Mouse (Mus musculus) embryo, embryonic 10.5 days (tissue): ENCODE measurements around the gene Carnmt1.

Experiments
- DNase-seq: peaks from one replicate; pipeline ENCODE4 v3.0.0-alpha.2; 2015; ENCODE audit warnings: low spot score

The Carnmt1 gene

GRCm38 (mm10) chr19:18670608-18671007 is at the start of gene Carnmt1:
Carnmt1 (plus strand) TSS chr19:18670764.
- peak; percentile 99 for DNase-seq

DNA sequence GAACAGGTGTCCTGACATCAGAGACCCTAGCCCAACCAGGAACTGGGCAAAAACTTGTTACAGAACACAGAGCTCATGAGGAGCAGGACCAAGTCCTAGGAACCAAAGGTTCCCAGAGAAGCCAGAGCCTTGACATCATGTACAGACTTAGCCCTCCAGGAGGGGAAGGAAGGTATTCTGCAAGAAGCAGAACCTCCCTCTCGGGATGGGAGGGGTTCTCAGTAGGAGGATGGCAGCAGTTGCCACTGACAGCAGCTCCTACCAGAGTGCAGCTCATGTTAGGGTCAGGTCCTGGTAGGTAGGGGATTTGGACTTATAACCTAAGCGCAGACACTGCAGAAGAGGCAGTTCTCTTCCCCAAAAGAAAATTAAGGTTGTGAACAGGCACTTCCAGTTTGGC is 46.7 kb upstream of the Carnmt1 start:
- DNase-seq, result no peak

DNA sequence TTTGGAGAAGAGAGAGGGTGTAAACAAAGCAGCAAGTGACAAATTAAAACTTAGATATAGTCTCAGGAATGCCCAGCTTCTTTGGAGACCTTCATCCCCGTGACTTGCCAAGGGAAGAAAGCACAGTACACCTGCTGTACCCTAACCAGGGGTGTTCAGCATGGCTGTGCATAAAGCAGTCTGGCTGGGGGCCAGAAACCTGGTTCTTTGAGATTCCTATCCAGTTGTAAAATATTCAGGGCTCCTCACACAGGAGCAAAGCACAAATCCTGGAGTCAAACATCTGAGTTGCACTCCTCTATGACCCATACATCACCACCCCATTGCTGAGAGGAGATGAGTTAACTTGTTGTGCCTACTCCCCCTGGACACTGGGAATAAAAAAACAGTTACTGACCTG is 41.0 kb upstream of the Carnmt1 start:
- DNase-seq, result no peak

DNA sequence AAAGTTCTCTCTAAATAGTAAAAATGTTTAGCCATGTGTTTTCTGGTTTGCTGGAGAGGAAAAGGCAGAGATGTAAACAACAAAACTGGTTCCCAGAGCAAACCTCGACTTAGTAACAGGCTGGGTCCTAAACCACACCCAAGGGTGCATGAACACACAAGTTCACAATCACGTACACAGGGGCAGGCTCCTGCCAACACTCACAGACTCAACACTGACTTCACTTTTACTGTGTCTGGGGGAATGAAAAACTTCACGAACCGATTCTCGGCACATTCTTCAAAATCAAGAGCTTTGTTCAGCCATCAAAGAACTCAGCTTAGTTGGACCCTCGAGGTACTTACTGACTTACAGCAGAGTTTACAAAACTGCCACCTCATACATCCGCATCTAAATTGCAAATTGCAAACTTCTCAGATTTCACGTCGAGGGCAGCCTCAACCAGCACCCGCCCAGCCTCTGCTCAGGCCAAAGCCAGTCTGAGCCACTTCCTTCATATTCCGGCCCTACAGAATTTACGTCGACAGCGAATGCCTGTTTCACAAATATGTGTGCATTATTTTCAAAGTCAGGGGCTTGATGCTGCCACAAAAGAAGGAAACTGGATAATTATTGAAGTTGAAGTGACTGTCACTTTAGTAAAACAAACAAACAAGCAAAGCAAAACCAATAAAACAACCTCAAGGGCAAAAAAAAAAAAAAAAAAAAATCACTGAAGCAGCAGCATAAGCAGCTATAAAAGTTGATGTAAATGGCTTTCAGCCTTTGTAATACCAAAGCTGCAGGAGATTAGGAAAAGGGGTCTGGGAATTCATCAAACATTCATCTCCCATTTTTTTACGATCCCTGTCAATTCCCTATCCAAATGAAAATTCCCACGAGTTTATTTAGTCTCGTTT is 40.1 kb upstream of the Carnmt1 start:
- DNase-seq, result peak; percentile 63

GRCm38 (mm10) chr19:18631161-18631643 is 39.4 kb upstream of the Carnmt1 start:
- DNase-seq, result peak; percentile 50

- DNase-seq, result peak; percentile 97
Observed at GRCm38 (mm10) chr19:18631644-18632219, 38.8 kb upstream of the Carnmt1 start, which contains the start of the genes Ostf1 and Nmrk1. Ostf1 (minus strand) TSS chr19:18631823. Nmrk1 (plus strand) TSS chr19:18631950.

DNA sequence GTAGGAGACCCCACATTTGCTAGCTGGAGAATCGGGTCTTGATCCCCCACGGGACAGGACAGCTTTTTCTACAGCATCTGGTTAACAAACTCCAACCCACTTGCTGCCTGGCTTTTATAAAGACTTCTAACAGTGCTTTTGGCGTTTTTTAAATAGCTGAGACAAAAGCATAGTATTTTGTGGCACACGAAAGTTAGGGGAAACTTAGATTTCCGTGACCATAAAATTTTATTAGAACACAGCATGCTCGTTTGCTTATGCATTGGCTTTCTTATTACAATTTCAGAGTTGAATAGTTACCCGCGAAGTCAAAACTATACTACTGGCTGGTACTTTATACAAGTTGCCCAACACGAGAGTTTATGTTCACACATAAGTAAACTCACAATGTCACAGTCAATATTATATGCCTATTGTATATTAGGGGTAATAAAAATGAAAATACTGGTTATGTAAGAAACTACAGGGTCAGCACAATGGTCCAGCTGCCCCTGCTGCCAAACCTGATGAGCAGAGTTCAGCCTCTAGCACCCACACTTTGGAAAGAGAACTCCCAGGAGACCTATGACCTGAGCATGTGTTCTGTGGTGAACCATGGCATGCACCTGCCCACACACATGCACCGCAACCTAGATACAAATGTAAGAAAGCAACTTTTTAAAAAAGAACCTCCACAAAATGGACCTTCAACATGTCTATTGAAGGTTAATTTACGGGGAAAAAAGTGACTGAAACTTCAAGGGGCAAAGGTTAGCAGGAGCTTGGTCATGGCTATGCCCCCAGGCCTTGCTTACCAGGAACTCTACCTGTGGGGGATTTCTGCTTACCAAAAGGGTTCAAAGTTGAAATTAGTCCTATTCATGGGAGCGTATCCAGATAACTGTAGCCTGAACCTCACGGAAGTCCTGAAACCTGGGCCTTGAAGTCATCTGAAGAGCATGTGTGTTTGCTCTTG is 38.1 kb upstream of the Carnmt1 start:
- no peak for DNase-seq

DNA sequence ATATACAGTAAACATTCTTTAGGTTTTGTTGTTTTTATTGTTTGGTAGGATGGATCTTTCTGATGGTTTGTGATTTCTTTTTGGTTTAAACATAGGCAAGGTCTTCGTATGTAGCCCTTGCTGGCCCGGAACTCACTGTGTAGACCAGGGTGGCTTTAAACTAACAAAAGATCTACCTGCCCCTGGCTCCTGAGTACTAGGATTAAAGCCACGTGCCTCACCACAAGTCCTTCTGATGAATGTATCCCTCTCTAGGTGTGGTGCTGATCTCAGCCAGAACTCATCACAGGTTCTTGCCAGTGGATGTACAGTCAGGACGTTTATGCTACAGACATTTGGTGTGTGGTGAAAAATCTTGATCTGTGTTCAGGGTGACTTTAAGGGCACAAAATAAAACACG is 32.6 kb upstream of the Carnmt1 start:
- DNase-seq, result no peak

- no peak for DNase-seq
Observed at GRCm38 (mm10) chr19:18638949-18639348, 31.6 kb upstream of the Carnmt1 start.

GRCm38 (mm10) chr19:18639552-18639951 is 31.0 kb upstream of the Carnmt1 start:
- DNase-seq, result no peak

- no peak for DNase-seq
Observed at GRCm38 (mm10) chr19:18641001-18641400, 29.6 kb upstream of the Carnmt1 start.

DNA sequence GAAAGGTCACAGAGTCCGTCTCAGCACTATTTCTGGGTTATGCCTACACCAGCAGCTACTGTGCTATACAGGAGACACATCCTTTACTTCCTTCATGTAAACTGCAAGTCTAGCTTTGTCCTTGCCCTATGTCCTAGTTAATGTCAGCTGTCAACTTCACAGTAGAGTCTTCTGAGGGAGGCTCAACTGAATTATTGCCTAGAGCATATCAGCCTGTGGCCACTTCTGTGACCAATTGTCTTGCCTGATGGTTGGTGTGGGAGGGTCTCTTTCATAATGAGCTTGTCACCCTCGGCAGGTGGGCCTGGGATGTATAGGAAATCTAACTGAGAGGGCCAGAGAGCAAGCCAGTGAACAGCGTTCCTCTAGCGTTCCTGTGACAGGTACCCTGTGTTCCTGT is 27.2 kb upstream of the Carnmt1 start:
- DNase-seq, result no peak

- no peak for DNase-seq
Observed at GRCm38 (mm10) chr19:18644084-18644483, 26.5 kb upstream of the Carnmt1 start.

GRCm38 (mm10) chr19:18646397-18646796 is 24.2 kb upstream of the Carnmt1 start:
- DNase-seq, result no peak

- no peak for DNase-seq
Observed at GRCm38 (mm10) chr19:18646853-18647420, 23.6 kb upstream of the Carnmt1 start.

- no peak for DNase-seq
Observed at GRCm38 (mm10) chr19:18647775-18648557, 22.6 kb upstream of the Carnmt1 start.

DNA sequence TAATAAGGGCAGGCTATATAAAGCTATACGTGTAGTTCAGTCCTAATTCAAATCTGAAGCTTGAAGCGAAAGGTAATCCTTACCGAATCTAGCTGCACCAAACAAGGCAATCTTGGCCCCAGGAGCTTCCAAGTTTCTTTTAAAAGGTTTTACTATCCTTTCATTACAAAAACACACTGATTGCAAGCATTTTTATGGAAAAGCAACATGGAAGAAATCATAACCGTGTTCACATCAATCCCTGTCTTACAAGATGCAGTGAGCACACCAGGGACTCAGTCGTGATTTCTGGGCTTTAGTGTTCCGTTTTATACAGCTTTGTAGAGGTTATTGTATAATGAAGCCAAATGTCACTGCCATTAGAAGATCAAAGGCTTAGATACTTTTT is 22.0 kb upstream of the Carnmt1 start:
- no peak for DNase-seq

GRCm38 (mm10) chr19:18649955-18650354 is 20.6 kb upstream of the Carnmt1 start:
- DNase-seq, result no peak

- DNase-seq, result no peak
Observed at GRCm38 (mm10) chr19:18650473-18650872, 20.1 kb upstream of the Carnmt1 start.

GRCm38 (mm10) chr19:18652592-18652991 is 18.0 kb upstream of the Carnmt1 start:
- DNase-seq, result no peak

GRCm38 (mm10) chr19:18653058-18653457 is 17.5 kb upstream of the Carnmt1 start:
- no peak for DNase-seq
